Comparison of ENCODE assay signal across 13 mouse cellular contexts in genomic region chr3:29444661-29445060, GRCm38 (mm10).
DNase-seq lines count a peak whose midpoint lies in the region; ATAC-seq and TF ChIP-seq lines count a peak whose summit lies in the region.
"Had no signal": no experiment of that assay in that cellular context is flagged by ENCODE, and none has a peak within 500 bp of the region (broad histone marks: within the 10 kb centered on the region; RNA-seq: fewer than 3 reads in every experiment).

No protein-coding gene starts in this region.

- no peak for TF ChIP-seq CTCF in heart, postnatal 0 days (IDR thresholded peaks at IDR 0.05; ENCODE audit: low read depth)

- WGBS in embryonic facial prominence, embryonic 14.5 days, result 46% methylated on average over 5 of the region's 5 CpGs
- 82% methylated on average over 5 of the region's 5 CpGs for WGBS in embryonic facial prominence, embryonic 10.5 days
- 37% methylated on average over 5 of the region's 5 CpGs for WGBS in heart, postnatal 0 days

- no peak overlapping the region for H3K4me3 ChIP-seq in embryonic facial prominence, embryonic 14.5 days (ENCODE audit: low read depth, low read length)
- H3K4me3 ChIP-seq in embryonic facial prominence, embryonic 10.5 days, result no peak overlapping the region
- no peak overlapping the region for H3K4me3 ChIP-seq in heart, postnatal 0 days (ENCODE audit: low read depth, low read length)
- H3K4me3 ChIP-seq: embryonic facial prominence, embryonic 12.5 days; intestine, embryonic 15.5 days; liver, embryonic 12.5 days; midbrain, embryonic 13.5 days had no signal

- TF ChIP-seq EP300 in heart, postnatal 0 days (IDR thresholded peaks at IDR 0.05; ENCODE audit: low read depth), result no peak

- H3K4me1 ChIP-seq in embryonic facial prominence, embryonic 14.5 days (ENCODE audit: control insufficient read depth, insufficient read depth, low read length), result no peaks in the 10 kb centered on the region
- peaks cover 3% of the 10 kb centered on the region; the same call in 1 of the 2 replicates for H3K4me1 ChIP-seq in embryonic facial prominence, embryonic 10.5 days
- peaks cover 3% of the 10 kb centered on the region; the same call in 1 of the 2 replicates for H3K4me1 ChIP-seq in heart, postnatal 0 days (ENCODE audit: control insufficient read depth, insufficient read depth)
- H3K4me1 ChIP-seq: embryonic facial prominence, embryonic 12.5 days; intestine, embryonic 15.5 days; liver, embryonic 12.5 days had no signal

- H3K36me3 ChIP-seq in embryonic facial prominence, embryonic 14.5 days (ENCODE audit: control insufficient read depth, insufficient read depth, low read length), result no peaks in the 10 kb centered on the region
- no peaks in the 10 kb centered on the region for H3K36me3 ChIP-seq in embryonic facial prominence, embryonic 10.5 days (replicated peaks)
- H3K36me3 ChIP-seq in heart, postnatal 0 days (replicated peaks; ENCODE audit: control insufficient read depth, insufficient read depth, low read length), result no peaks in the 10 kb centered on the region
- H3K36me3 ChIP-seq: embryonic facial prominence, embryonic 12.5 days; intestine, embryonic 15.5 days; liver, embryonic 12.5 days; midbrain, embryonic 13.5 days had no signal

- H3K27me3 ChIP-seq in embryonic facial prominence, embryonic 14.5 days (replicated peaks; ENCODE audit: control insufficient read depth, insufficient read depth, low read length), result no peaks in the 10 kb centered on the region
- H3K27me3 ChIP-seq in embryonic facial prominence, embryonic 10.5 days (replicated peaks; ENCODE audit: low read depth, poor library complexity, severe bottlenecking), result no peaks in the 10 kb centered on the region
- no peaks in the 10 kb centered on the region for H3K27me3 ChIP-seq in heart, postnatal 0 days (ENCODE audit: control insufficient read depth, insufficient read depth, low read length)
- H3K27me3 ChIP-seq: embryonic facial prominence, embryonic 12.5 days; intestine, embryonic 15.5 days; liver, embryonic 12.5 days; midbrain, embryonic 13.5 days had no signal

- H3K27ac ChIP-seq in embryonic facial prominence, embryonic 14.5 days (replicated peaks; ENCODE audit: low read depth, low read length), result no peak overlapping the region
- H3K27ac ChIP-seq in embryonic facial prominence, embryonic 10.5 days (replicated peaks), result no peak overlapping the region
- no peak overlapping the region for H3K27ac ChIP-seq in heart, postnatal 0 days (ENCODE audit: low read depth)
- H3K27ac ChIP-seq: embryonic facial prominence, embryonic 12.5 days; intestine, embryonic 15.5 days; liver, embryonic 12.5 days; midbrain, embryonic 13.5 days had no signal

- peak; percentile 27 for DNase-seq in embryonic facial prominence, embryonic 14.5 days (ENCODE audit: low spot score)
- no peak for DNase-seq in embryonic facial prominence, embryonic 10.5 days (ENCODE audit: low spot score)
- peak; percentile 26 for DNase-seq in ovary, postnatal 14 days (ENCODE audit: low spot score)
- no peak for DNase-seq in ovary, postnatal 10 days (ENCODE audit: low spot score)
- peak; percentile 7 for DNase-seq in heart, postnatal 0 days (ENCODE audit: low spot score)
- peak; percentile 48 for DNase-seq in lung, postnatal 14 days
- no peak for DNase-seq in spleen, postnatal 4 days (ENCODE audit: low spot score in 2 of 2)
- no peak for DNase-seq in spleen, postnatal 14 days (ENCODE audit: low spot score in 2 of 2)

- H3K4me2 ChIP-seq in embryonic facial prominence, embryonic 14.5 days (ENCODE audit: low read depth, low read length), result no peak overlapping the region
- no peak overlapping the region for H3K4me2 ChIP-seq in heart, postnatal 0 days (ENCODE audit: low read depth, low read length)
- H3K4me2 ChIP-seq: embryonic facial prominence, embryonic 12.5 days; intestine, embryonic 15.5 days; liver, embryonic 12.5 days; midbrain, embryonic 13.5 days had no signal

- no peak for ATAC-seq in embryonic facial prominence, embryonic 14.5 days (ENCODE audit: low read depth)
- no peak for ATAC-seq in heart, postnatal 0 days (ENCODE audit: insufficient read depth, low read depth)
- ATAC-seq: intestine, embryonic 15.5 days; liver, embryonic 12.5 days; midbrain, embryonic 13.5 days; Patski had no signal

- no peak overlapping the region for H3K9ac ChIP-seq in embryonic facial prominence, embryonic 14.5 days (ENCODE audit: low read depth, low read length)
- H3K9ac ChIP-seq in heart, postnatal 0 days (replicated peaks; ENCODE audit: low read depth, low read length), result no peak overlapping the region
- H3K9ac ChIP-seq: embryonic facial prominence, embryonic 12.5 days; intestine, embryonic 15.5 days; liver, embryonic 12.5 days; midbrain, embryonic 13.5 days had no signal

- H3K9me3 ChIP-seq in embryonic facial prominence, embryonic 14.5 days (ENCODE audit: control insufficient read depth, low read length), result no peaks in the 10 kb centered on the region
- H3K9me3 ChIP-seq in embryonic facial prominence, embryonic 10.5 days, result no peaks in the 10 kb centered on the region
- no peaks in the 10 kb centered on the region for H3K9me3 ChIP-seq in heart, postnatal 0 days (replicated peaks; ENCODE audit: control insufficient read depth, low read length)
- H3K9me3 ChIP-seq: embryonic facial prominence, embryonic 12.5 days; intestine, embryonic 15.5 days; liver, embryonic 12.5 days; midbrain, embryonic 13.5 days had no signal

Comparison
In these comparisons a context has a peak if more than half of its experiments do, and no peak if none do; other contexts are left out.
1. DNase-seq: peak in embryonic facial prominence, embryonic 14.5 days (single experiment), ovary, postnatal 14 days (single experiment), heart, postnatal 0 days (single experiment) and lung, postnatal 14 days (single experiment); none in embryonic facial prominence, embryonic 10.5 days (single experiment), ovary, postnatal 10 days (single experiment), spleen, postnatal 4 days (0 of 2) and spleen, postnatal 14 days (0 of 2).